Mouse (Mus musculus) skeletal muscle tissue, adult 2 months (tissue): ENCODE results near the gene Eif2d.
"Not testable (repeated sequence)": the region's sequence is repeated elsewhere in the genome, so short reads cannot be mapped to it uniquely, and the experiment has no call there.

ENCODE experiments used
- DNase-seq: peaks from one replicate; pipeline ENCODE4 v3.0.0-alpha.2; 2012; ENCODE audit warnings: low read depth, low spot score

Gene Eif2d

DNA sequence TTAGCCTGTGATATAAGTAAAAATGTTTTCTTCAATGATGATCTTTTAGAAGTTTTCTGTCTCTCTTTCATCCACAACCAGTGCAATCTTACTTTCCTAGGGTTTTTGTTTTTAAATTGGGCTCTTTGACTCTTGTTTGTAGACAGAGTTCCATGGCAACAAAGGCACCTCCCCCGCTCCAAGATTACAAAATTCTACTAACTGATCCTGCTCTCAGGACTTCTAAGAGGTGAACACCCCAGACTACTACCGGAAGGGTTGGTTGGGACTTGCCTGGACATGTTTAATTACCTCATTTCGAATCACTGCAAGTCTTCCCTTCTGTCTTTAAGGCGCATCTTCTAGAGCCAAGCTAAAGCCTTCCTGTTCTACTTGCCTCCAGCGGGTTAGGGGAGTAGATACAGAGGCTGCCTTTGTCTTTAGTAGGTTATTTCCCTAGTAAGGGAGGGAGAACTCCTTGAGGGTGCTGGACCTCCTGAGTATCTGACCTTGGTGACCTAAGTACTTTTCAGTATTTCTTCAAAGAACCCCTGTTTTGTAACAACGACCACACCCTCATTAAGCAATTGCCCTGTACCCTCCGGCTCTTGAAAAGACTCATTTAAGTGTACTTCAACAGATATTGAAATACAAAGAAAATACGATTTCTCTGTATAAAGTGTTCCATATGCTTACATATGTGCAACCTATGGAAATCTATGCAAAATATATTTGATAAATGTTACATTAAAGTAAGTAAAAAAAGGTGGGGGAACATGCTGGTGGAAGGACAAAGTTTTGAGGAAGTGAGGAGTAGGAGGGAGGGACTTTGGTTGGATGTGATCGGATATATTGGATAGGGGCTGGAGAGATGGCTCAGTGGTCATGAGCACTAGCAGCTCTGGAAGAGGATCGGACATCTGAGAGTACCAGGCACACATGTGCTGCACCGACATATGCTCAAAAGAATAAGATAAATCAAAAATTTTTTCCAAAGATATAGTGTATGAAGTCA lies 13.6 kb upstream of the Eif2d start:
- no peak for DNase-seq

DNA sequence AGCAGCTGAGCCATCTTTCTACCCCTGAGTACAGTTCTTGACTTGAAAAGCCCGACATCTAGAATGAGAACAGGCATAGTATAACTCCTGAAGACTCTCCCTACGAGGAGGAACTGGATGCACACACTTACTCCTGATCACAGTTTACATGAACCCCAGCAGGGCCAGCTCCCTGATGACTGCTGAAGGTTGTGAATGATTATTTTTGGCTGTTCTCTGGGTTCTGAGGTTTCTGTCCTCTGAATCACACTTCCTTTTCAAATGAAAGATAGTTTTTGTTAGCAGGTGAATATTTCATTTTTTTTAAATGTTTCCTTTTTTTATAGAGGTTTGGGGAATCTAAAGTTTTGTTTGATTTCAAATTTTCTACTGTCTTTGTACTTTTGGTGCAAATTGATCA lies 11.5 kb upstream of the Eif2d start:
- no peak for DNase-seq

DNA sequence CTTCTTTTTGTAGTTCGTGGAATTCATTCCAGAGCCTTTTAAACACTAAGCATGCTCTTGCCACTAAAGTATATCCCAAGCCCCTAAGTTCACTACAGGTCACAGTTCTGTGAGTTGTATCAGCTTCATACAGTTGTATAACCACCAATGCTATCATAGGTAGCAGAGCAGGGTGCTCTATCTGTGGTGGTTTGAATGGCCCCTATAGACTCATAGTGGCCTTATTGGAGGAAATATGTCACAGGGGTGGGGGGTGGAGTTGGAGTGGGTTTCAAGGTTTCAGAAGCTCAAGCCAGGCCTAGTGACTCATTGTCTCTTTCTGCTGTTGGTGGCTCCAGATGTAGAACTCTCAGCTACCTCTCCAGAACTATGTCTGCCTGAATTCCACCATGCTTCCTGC lies 10.5 kb upstream of the Eif2d start:
- no peak for DNase-seq

DNA sequence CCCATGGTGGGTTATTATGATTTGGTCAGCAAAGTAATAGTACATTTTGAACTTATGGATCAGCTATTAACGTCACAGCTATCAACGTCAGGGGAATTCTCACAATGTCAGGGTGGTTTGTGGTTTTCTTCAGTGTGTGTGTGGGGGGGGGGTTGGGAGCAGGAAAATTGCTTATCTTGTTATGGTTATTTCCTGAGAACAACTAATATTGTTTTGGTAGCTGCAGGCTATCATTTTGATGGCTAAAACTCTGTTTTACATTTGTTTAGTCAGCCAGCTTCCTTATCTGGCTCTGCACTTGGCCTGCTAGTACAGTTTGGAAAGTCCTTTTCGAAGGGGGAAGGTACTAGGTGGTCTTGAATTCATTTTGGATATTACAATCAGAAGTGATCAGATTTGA lies 7.8 kb upstream of the Eif2d start:
- DNase-seq = not testable (repeated sequence)

DNA sequence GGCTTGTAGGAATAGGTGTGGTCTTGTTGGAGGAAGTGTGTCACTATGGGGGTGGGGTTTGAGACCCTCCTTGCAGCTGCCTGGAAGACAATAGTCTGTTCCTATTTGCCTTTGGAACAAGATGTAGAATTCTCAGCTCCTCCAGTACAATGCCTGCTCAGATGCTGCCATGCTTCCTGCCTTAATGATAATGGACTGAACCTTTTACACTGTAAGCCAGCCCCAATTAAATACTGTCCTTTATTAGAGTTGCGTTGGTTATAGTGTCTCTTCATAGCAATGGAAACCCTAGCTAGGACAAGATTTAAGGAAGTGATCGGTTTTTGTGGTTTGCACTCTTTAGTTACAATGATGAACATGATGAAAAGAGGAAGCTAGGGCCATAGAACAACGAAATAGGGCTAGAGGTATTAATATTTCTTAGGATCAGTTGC lies 6.8 kb upstream of the Eif2d start:
- DNase-seq = no peak

DNA sequence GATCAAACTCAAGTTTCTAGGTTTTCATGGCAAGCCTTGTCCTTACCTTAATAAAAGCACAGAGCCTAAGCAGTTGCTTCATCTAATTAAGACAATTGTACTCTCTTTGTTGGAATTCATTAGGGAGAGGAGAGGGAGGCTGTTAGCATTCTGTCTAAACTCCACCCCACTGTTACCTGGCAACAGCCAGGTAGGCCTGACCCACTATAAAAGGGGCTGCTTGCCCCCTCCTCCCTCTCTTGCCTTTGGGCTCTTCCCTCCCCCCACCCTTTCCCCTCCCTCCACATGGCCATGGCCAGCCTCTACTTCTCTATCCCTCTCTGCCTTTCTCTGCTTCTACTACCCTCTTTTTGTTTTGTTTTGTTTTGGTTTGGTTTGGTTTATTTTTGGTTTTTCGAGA lies 3.5 kb upstream of the Eif2d start:
- no peak for DNase-seq

DNA sequence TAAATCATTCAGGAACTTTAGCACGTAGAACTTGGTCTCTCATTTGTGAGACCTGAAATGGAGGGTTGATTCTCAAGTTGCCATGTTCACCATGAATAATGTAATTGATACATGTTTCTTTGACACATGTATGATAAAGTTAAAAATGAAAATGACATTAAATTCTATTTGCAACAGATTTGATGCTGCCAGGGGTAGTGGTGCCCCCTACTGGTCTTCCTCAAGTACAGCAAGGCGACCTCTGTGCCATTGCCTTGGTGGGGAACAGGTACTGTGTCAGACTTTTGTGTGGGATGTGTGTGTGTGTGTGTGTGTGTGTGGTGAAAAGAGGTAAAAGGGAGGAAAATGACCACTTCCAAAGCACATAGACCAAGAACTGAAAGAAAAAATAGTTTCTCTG lies 2.5 kb downstream of the Eif2d start:
- no peak for DNase-seq

DNA sequence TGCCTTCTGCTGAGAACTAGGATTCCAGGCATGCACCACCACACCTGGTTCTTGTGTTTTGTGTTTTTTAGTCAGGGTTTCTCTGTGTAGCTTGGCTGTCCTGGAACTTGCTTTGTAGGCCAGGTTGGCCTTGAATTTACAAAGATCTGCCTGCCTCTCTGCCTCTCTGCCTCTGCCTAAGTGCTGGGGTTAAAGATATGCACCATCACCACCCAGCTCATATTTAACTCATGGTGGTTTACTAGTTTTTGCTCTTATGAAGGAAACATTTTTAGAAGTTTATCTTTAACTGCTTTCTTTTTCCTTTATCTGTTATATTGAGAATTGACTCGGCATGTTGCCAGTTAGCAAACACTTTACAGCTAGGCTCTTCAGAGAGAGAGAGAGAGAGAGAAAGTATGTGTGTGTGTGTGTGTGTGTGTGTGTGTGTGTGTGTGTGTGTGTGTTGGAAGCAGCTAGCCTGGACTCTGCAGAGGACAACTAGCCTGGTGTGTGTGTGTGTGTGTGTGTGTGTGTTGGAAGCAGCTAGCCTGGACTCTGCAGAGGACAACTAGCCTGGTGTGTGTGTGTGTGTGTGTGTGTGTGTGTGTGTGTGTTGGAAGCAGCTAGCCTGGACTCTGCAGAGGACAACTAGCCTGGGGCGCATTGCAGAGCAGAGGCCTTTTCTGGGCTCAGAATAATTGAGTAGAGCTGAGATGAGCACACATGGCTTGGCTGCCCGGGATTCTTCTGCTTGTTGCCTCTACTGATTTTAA lies 6.8 kb downstream of the Eif2d start:
- not testable (repeated sequence) for DNase-seq

DNA sequence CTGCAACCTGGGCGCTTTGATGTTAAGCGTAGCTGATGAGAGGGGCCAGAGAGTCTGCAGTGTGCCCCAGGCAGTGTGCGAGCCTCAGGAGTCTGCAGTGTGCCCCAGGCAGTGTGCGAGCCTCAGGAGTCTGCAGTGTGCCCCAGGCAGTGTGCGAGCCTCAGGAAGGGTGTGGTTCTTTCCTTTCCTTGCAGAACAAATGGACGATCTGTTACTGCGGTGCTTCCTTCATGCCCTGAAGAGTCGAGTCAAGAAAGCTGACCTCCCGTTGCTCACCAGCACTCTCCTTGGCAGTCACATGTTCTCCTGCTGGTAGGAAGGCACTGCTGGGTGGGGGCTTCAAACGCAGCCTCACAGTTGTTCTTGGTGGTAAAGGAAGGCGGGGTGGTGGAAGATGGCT lies 8.1 kb downstream of the Eif2d start:
- DNase-seq = no peak

DNA sequence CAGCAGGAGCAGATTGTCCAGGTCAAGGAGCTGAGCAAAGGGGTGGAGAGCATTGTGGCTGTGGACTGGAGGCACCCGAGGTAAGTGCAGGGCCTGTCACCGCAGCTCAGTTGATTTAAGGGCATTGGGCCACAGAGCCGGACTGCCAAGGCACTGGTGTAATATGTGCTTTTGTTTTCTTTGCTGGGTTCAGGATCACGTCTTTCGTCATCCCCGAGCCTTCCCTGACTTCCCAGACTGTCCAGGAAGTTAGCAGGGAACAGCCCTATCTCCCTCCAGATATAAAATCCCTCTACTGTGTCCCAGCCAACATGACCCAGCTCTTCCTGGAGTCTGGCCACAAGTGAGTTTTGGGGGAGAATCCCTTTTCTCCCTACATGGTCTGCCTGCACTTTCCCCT lies 11.4 kb downstream of the Eif2d start:
- DNase-seq = no peak

DNA sequence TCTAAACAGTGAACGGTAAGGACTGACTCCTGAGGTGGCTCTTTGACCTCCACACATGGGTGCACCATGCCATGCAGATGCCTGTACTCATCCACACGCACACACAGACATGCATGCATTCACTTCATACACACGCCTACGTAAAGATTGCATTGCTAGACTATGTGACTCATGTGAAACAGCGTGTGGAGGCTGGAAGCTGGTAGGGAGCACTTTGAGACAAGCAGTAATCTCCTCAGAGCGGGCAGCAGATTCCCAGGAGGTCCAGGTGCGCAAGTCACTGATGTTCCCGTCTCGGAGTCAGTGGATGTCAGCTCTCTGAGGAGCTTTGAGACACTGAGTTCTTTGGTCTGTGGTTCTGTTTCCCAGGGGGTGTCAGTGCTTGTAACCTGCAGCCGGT lies 14.6 kb downstream of the Eif2d start:
- no peak for DNase-seq

DNA sequence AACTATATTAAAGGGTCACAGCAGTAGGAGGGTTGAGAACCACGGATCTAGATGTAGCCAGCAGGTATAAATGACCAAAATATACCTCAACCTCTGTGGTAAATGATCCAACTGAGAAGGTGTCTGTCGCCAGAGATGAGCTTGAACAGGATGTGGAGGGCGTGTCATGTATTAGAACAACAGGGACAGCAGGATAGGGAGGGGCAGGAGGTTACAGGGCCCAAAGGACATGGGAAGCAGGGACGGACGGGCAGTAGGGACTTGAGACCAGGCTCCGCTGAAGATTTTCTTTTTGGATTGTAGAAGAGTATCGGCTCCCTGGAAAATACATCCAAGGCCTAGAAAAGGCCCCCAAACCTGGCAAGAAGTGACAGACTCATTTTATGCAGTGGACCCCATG lies 20.0 kb downstream of the Eif2d start:
- DNase-seq = no peak

DNA sequence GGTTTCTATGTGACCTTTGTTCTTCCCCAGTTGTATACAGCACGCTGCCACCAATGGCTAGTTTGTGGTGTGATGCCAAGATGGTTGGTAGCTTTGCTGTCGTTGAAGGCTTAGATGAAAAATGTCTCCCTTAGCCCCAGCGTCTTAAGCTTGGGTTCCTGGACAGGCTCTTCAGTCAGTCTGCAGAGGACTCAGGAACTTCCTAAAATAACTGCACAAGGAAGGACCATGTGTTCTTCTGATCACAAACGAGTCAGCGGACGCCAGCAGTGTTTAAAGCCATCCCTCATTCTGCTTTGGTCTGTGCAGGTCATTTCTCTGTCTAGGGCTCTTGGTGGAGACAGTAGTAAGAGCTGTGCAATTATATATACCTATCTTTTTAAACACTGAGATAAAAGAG lies 20.8 kb downstream of the Eif2d start:
- no peak for DNase-seq

DNA sequence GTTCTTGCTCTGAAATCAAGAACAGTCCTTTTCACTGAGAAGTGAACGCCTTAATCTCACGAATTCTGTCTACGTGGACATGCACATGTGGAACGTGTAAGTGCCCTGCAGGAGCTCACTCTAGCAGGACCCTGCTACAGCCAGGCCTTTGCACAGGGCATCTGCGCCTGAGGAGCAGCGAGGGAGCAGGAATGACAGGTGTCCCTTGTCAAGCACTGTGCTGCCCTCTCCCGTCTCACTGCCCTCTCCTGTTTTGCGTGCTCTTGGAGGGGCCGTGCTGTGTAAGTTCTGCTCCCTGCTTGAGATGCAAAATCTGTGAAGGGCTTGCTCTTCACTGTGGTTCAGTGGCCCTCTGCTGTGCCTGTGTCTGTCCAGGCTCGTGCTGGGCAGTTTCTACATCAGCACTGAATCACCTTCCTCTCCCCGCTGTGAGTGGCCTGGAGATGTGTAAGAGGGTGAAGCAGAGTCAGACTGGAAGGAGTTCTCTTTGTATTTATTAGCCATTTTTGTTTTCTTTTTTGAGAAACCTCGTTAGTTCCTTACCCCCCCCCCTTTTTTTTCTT lies 21.4 kb downstream of the Eif2d start:
- no peak for DNase-seq

DNA sequence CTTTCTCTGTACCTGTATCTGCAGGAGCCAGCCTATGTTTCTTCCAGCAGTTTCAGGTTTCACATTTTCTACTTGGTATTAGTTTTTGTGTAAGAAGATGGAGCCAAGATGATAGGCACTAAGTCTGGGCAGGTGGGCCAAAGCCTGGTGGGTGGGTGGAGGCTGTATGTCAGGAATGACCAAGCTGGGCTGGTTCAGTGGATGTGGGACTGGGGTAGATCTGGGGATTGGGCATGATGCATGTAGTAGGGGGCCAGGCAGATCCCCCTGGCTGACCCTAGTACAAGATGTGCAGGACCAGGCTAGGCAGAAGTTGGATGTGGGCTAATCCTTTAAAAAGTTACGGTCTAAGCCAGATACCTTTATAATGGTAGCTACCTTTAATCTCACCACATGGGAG lies 22.2 kb downstream of the Eif2d start:
- no peak for DNase-seq

DNA sequence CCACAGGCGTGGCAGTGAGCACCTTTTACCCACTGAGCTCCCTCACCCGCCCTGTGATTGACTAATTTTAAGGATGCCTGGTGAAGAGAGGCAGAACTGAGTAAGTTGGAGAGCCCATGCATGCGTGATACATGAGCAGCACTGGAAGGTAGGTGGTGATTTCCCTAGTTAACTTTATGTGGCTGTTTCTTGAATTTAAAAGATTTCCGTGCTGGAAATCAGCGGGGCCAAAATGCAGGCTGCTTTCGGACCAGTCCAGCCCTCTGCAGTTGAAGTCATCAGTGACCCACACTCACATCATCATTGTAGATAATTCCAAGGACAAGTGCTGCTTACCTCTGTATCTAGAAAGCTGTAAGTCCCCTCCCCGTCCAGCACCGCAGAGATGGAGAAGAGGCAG lies 22.8 kb downstream of the Eif2d start:
- DNase-seq = no peak

DNA sequence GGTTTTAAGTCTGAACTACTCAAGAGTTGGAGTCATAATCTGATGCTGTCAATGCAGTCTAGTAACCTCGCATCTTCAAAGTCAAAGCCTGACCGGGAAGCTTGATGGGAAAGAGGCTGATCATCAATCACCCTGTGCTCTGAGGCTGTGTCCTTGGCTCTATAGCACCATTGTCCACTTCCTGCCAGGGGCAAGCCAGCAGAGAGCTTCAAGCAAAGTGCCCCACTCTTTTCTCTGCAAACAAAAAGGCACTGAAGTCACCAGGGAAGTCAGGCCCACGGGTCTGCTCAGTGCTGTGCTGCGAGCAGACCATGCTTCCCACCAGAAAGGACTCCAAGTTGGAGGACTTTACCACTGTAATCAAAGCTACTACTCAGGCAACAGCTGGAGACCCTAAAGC lies 24.3 kb downstream of the Eif2d start:
- DNase-seq = no peak

DNA sequence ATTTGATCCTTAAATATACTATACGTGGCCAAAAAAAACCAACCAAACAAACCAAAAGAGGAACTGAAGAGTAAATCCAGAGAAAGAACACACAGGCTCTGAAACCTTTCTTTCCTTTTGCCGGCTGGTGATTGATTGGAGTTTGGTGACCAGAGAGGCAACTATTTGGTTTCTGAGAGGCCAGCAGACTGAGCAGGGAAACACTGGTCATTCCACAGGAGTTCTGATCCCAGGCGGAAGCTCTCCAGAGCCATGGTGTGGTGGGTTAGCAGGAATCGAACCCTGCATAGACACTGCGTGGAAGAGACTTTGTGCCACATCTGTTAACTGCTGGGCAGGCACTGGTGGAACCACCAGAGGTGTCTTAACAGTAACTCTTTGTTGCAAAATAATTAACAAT lies 25.1 kb downstream of the Eif2d start:
- no peak for DNase-seq

DNA sequence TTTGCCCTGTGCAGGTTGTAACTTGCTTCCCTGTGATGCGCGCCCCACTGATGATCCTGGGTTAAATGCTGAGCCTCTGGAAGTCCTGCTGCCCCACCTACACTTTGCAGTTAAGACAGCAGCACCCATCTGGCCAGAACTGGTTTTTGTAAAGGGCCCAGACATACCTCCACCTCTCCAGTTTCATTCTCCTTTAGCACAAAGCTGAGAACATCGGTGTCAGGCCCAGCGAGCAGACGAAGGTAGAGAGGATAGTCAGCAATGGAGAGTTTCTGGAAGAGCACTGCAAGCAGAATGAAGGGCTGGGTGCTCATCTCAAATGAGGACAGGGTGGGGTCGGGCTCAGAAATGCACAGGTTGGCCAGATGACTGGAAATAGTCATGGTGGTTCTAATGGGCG lies 27.4 kb downstream of the Eif2d start:
- no peak for DNase-seq

DNA sequence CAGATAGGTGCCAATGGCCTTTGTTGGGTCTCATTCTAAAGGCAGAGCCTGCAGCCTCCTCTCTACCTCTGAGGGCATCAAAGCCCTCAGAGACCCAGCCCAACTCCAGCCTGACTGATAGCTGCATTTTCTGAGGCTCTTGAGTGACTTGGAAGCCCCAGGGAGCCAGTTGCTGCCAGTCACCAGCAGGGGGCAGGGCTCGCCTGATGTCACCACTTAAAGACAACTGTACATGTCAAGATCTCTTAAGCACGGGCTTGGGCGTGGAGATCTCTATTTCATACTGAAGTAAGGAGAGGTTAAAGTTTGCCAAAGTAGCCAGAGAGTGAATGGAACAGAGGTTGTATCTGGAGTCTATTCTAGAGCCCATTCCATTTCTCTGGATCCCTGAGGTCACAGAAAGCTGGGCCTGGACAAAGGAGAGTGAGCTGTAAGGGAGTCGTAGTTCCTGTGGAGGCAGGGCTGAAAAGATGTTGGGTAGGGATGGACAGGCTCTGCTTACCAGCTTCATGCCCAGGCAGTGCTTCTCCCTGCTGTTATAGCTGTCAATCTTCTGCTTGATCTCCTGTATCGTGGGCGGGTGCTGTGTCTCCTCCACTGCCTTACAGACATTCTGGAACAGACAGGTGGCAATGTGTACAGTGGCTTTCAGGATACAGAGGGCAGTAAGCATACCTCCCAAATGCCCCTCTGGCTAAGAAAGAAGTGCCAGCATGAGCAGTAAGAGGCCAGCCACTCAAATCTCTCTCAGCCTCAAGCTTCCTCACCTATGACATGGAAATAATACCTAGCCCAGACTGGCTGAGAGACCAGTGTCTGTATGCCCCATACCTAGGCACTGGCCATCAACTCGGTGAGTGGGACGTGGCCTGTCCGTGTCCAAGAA lies 28.9 kb downstream of the Eif2d start:
- peak; percentile 71 for DNase-seq

DNA sequence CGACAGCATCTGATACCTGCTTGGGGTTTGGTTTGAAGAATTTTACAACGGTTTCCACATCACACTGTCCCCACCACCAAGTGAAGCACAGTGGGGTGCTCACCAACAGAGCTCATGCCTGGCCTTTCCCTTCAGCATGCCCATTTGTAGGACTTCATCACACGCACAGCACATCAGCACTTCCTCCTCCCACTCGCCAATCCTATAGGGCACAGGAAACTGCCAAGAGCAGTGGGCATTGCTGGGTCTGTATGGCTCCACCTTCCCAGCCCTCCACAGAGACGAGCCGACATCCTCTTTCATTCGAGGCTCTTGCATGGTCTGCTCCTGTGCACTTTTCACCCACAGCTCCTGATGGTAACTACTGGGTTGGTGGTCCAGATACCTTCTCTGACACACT lies 30.2 kb downstream of the Eif2d start:
- DNase-seq = no peak
